Mouse (Mus musculus) mouse trophoblast stem cell (cell line): Measurements from ENCODE around the gene Vash1.

ENCODE experiments used
- in situ Hi-C, 2 experiments: fragments of 300-500 bp; cut with MseI, MboI; formaldehyde crosslinking; loops; 2 replicates in 1 of 2; 3 replicates in 1 of 2; pipeline ENCODE4 v1.15.1; 2025

Gene Vash1

DNA sequence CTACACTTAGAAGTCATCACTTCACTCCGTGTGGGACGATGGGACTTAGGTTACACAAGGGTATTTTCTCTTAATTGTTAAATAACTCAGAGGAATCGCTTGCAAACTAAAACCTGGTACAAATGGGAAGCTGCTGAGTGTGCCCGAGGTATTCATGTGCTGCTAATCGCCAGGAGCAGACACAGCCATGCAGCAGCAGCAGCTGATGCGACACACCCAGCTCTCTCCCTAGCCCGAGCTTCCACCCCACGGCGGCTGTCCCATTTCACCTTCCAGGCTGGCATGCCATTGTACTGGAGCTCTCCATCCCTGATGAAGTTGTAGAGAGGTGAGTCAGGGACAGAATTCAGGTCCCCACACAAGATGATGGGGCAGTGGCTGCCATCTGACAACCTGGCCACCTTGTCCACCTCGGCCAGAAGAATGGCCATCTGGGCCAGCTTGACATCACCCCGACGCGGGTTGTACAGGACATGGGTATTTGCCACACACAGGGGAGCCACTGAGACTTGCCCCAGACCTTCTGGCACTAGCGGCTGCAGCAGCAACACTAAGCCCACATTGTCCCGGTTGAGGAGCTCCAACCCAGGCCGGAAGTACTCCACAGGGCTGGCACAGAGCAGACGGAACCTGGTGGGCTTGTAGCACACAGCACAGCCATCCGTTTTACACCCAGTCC, 41.6 kb downstream of the Vash1 start:
- in situ Hi-C loops = no loop called here

DNA sequence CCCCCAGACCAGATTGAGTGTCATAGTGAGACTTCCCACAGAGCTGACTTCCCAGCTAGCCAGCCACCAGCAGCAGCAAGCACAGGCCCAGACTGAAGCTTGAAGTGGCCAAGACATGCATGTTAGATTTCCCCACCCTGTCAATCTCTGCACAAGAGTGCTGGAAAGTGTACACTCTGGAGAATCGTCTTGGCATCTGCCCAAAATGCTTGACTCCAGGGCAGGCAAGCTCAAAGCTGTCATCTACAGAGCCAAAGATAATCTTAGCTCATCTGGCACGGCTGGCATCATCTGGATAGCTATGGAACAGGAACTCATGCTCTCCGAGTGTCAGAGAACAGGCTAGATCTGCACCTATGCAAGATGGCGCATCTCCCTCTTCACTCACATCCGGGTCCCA, 43.0 kb downstream of the Vash1 start:
- in situ Hi-C loops = no loop called here

DNA sequence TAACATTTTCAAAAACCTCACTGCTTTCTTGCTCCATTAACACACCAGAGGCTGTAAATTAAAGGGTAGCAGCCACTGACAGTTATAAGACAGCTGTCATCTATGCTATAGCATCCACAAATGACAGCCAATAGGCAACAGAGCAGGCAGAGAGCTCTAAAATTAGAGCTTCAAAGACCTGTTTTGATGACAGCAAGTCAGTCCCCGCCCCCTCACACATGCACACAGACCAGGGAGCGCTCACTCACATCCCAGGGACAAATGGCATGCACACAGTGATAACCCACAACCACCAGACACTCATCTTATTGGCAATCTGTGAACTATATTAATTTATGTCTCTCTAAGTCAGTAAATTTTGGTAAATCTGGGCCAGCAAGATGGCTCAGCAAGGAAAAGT, 45.8 kb downstream of the Vash1 start:
- in situ Hi-C loops = no loop called here

DNA sequence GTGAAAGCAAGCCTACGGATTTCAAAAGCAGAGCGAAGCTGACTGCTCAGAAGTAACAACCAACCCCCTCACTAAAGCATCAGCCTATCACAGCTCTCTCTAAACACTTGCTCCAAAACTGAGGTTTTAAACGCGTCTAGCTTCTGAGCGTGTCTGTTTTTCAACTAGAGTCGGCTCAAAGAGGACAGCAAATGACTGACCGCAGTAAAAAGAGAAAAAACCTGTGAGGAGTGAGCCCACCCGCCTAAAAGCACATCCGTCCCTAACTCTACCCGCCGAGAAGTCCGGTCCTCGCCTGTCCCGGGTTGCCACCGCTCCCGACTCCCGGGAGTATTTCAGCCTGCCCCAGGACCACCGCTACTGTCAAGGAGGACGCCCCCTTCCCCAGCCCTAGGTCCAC, 47.2 kb downstream of the Vash1 start:
- in situ Hi-C loops = no loop called here

DNA sequence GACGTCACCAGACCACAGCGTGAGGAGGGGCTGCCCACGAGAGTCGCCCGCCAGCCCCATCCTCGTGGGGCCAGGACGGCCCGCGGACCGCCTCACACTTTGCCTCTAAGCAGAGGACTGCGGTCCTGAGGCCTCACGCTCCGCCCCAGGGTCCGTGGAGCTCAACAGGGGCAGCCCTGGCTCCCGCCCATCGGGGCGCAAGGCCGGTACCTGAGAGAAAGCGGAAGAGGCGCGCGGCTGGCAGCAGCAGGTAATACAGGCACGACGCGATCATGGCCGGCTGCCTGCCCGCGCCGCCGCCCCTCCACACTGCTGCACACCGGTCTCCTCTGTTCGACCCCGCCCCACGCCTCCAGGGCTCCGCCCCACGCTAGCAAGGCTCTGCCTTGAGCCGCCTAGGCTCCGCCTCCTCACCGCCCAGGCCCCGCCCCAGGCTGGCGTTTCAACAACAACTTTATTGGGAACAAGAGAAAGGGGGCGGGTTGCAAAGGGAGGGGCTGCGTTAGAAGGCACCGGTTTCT, 47.7 kb downstream of the Vash1 start, which contains the start of gene Angel1:
Angel1 (minus strand) TSS at position 341 of the 521 bp plus-strand sequence.
- in situ Hi-C loops = no loop called here

DNA sequence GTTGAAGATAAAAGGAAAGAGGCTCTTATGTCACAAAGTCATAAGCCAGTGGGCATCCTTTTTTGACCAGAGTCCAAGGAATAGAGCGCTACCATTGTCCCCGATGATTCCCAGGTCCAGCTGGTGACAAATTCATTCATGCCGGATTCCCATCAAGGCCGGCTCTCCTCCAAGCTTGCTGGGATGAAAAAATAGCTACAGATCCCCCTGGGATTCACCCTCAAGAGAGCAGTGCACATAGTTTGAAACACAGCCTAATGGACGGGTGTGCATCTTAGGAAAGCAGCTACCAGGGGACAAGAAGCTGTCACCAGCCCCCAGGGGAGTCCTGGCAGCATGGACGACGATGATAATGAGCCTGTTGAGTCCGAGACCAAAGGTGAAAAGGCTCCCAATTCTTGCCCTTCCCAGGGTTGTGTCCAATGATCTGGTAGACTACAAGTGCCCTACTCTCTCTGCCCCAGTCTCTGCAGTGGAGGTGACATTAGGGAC, 55.9 kb downstream of the Vash1 start, which contains the start of gene Lrrc74a:
Lrrc74a (plus strand) TSS at position 51 of the 492 bp plus-strand sequence.
- in situ Hi-C loops = no loop called here
